Mouse (Mus musculus): ENCODE results near the gene Clp1. TPM values are rescaled to one million over a fixed set of nuclear protein-coding genes. Genes with fewer than 3 reads are reported as not detected.

Clp1 gene
- total RNA-seq, 2 experiments from 2014 or later = 7.4 to 7.9 TPM

GRCm38 (mm10) chr2:84711898-84712297, 15.3 kb downstream of the Clp1 start:
- DNase-seq = no peak

- DNase-seq = no peak
These were observed 19.6 kb downstream of the Clp1 start for GRCm38 (mm10) chr2:84707523-84707922.

GRCm38 (mm10) chr2:84705295-84705694, 21.9 kb downstream of the Clp1 start:
- DNase-seq = no peak

GRCm38 (mm10) chr2:84704329-84704728, 22.8 kb downstream of the Clp1 start:
- DNase-seq = no peak

- no peak for DNase-seq
These were observed 23.7 kb downstream of the Clp1 start for GRCm38 (mm10) chr2:84703497-84703896.

GRCm38 (mm10) chr2:84695007-84695695, 32.0 kb downstream of the Clp1 start:
- DNase-seq = no peak

- no peak for DNase-seq
These were observed 37.1 kb downstream of the Clp1 start for GRCm38 (mm10) chr2:84690050-84690449.

- no peak for DNase-seq
These were observed 38.9 kb downstream of the Clp1 start for GRCm38 (mm10) chr2:84688080-84688844.

GRCm38 (mm10) chr2:84682605-84683183, 44.5 kb downstream of the Clp1 start:
- no peak for DNase-seq

GRCm38 (mm10) chr2:84679016-84679415, 48.1 kb downstream of the Clp1 start, which contains the start of gene Tmx2:
Tmx2 (minus strand) TSS chr2:84679140.
- no peak for DNase-seq

GRCm38 (mm10) chr2:84677968-84678880, 48.9 kb downstream of the Clp1 start, which contains the start of the genes Gm28635 and Med19:
Gm28635 (minus strand) TSS chr2:84678041.
Med19 (plus strand) TSS chr2:84678402.
- DNase-seq = peak; percentile 93

- no peak for DNase-seq
These were observed 49.7 kb downstream of the Clp1 start for GRCm38 (mm10) chr2:84677270-84677967.

Small RNA genes within 50 kb of the gene (microRNA-seq; reads per million reads assigned to microRNA genes)
- gene Mir130a = 11,236 to 12,061 reads per million in 2 experiments

Other genes with a start within 250 kb of the Clp1 start
- gene Ctnnd1, start 76.6 kb downstream of the Clp1 start, total RNA-seq (2021) = 100 to 1,000 TPM; 161 to 162 TPM
- under 1 TPM in 1 of 2 experiments, not detected in 1; 0.11 TPM for gene Btbd18, start 68.3 kb downstream of the Clp1 start, total RNA-seq (2021)
- gene Selenoh, start 56.6 kb downstream of the Clp1 start, total RNA-seq (2021) = 100 to 1,000 TPM; 109 to 112 TPM
- gene Gm28635, start 49.3 kb downstream of the Clp1 start, total RNA-seq (2021) = 10 to 100 TPM; 15.3 to 22.6 TPM
- 10 to 100 TPM; 18.9 to 20.2 TPM for gene Med19, start 48.9 kb downstream of the Clp1 start, total RNA-seq (2021)
- 100 to 1,000 TPM; 105 to 107 TPM for gene Tmx2, start 48.2 kb downstream of the Clp1 start, total RNA-seq (2021)
- 10 to 100 TPM; 73.9 to 74.2 TPM for gene Zdhhc5, start 12.2 kb downstream of the Clp1 start, total RNA-seq (2021)
- gene Ypel4, start 6.7 kb upstream of the Clp1 start, total RNA-seq (2021) = under 1 TPM; 0.77 to 0.88 TPM
- gene Gm19426, start 16.3 kb upstream of the Clp1 start, total RNA-seq (2021) = 1 to 10 TPM; 8.6 to 9.4 TPM
- 10 to 100 TPM; 27.2 to 30.0 TPM for gene Serping1, start 48.1 kb upstream of the Clp1 start, total RNA-seq (2021)
- gene Ube2l6, start 71.5 kb upstream of the Clp1 start, total RNA-seq (2021) = 10 to 100 TPM; 23.1 to 51.0 TPM
- under 1 TPM; 0.14 TPM for gene Smtnl1, start 95.3 kb upstream of the Clp1 start, total RNA-seq (2021)
- 100 to 1,000 TPM; 107 to 126 TPM for gene Timm10, start 99.6 kb upstream of the Clp1 start, total RNA-seq (2021)
- 1 to 10 TPM; 2.1 to 2.7 TPM for gene Slc43a1, start 111.5 kb upstream of the Clp1 start, total RNA-seq (2021)
- gene Rtn4rl2, start 159.4 kb upstream of the Clp1 start, total RNA-seq (2021) = 1 to 10 TPM; 3.2 to 4.1 TPM
- gene Slc43a3, start 209.2 kb upstream of the Clp1 start, total RNA-seq (2021) = 10 to 100 TPM; 44.1 to 52.6 TPM

All from heart, postnatal 4 days (tissue).